Mouse (Mus musculus) heart, embryonic 12.5 days (tissue): ENCODE results near the gene Cadm2. TPM values are rescaled to one million over a fixed set of nuclear protein-coding genes. Genes with fewer than 3 reads are reported as not detected.

Experiments used
- ATAC-seq: fragments of 200-750 bp; cut with Nextera tagmentation; 2 replicates; pipeline ENCODE4 v1.8.0; 2017; ENCODE audit warnings: moderate TSS enrichment, moderate library complexity; ENCODE audit not compliant: insufficient number of reproducible peaks, low FRiP score
- H3K27ac ChIP-seq: fragments of 300-500 bp; sonication (generic); 2 replicates; pipeline ENCODE4 v1.5.1; 2016; ENCODE audit warnings: mild to moderate bottlenecking, moderate library complexity; ENCODE audit not compliant: poor library complexity, severe bottlenecking
- H3K27me3 ChIP-seq: fragments of 300-500 bp; sonication (generic); replicated peaks from 2 replicates; pipeline ENCODE4 v1.6.1; 2016; ENCODE audit warnings: mild to moderate bottlenecking, moderate library complexity
- H3K36me3 ChIP-seq: fragments of 300-500 bp; sonication (generic); 2 replicates; pipeline ENCODE4 v1.6.1; 2016; ENCODE audit warnings: mild to moderate bottlenecking, moderate library complexity
- H3K4me1 ChIP-seq: fragments of 300-500 bp; sonication (generic); replicated peaks from 2 replicates; pipeline ENCODE4 v1.6.1; 2016; ENCODE audit warnings: mild to moderate bottlenecking
- H3K4me2 ChIP-seq: fragments of 300-500 bp; sonication (generic); 2 replicates; pipeline ENCODE4 v1.6.1; 2016; ENCODE audit warnings: mild to moderate bottlenecking, moderate library complexity
- H3K4me3 ChIP-seq: fragments of 300-500 bp; sonication (generic); 2 replicates; pipeline ENCODE4 v1.5.1; 2016; ENCODE audit warnings: mild to moderate bottlenecking
- H3K9ac ChIP-seq: fragments of 300-500 bp; sonication (generic); 2 replicates; pipeline ENCODE4 v1.6.1; 2016; ENCODE audit warnings: mild to moderate bottlenecking, moderate library complexity
- H3K9me3 ChIP-seq: fragments of 300-500 bp; sonication (generic); replicated peaks from 2 replicates; pipeline ENCODE4 v1.6.1; 2016; ENCODE audit warnings: mild to moderate bottlenecking, moderate library complexity
- WGBS: fragments of 180-500 bp; shearing (Covaris S2); methylation state at CpG from one replicate; pipeline ENCODE4 v1.1.7; 2016; 5-methylcytosine and 5-hydroxymethylcytosine counted together
- polyA plus RNA-seq: library from polyadenylated mRNA; unstranded; fragments of >200 nt; fragmentation: Nextera tagmentation; extraction: Ambion mirVana; gene quantifications from 2 replicates; pipeline ENCODE4 v1.2.1, GENCODE M21; 2016

Gene Cadm2
- polyA plus RNA-seq, 1 experiment from 2014 or later = 0.26 TPM

GRCm38 (mm10) chr16:66936332-66936731, 684.4 kb downstream of the Cadm2 start:
- H3K36me3 ChIP-seq = no peaks in the 10 kb centered on the region
- 79% methylated on average over 6 of the region's 6 CpGs for WGBS
- H3K27ac ChIP-seq = no peak overlapping the region
- H3K4me2 ChIP-seq = no peak overlapping the region
- no peak overlapping the region for H3K9ac ChIP-seq
- H3K4me1 ChIP-seq = 0 out of 2 replicates have a peak, but pooled peaks cover 4% of the 10 kb centered on the region
- no peak overlapping the region for H3K4me3 ChIP-seq
- H3K9me3 ChIP-seq = no peaks in the 10 kb centered on the region
- H3K27me3 ChIP-seq = no peaks in the 10 kb centered on the region
- no peak for ATAC-seq

GRCm38 (mm10) chr16:66925517-66925916, 695.2 kb downstream of the Cadm2 start:
- Histone ChIP-seq H3K9ac (no peak overlapping the region), H3K27me3 (no peaks in the 10 kb centered on the region), H3K36me3 (no peaks in the 10 kb centered on the region), H3K27ac (no peak overlapping the region), H3K4me1 (no peaks in the 10 kb centered on the region), H3K4me2 (no peak overlapping the region), H3K4me3 (no peak overlapping the region), H3K9me3 (no peaks in the 10 kb centered on the region)
- WGBS = 61% methylated on average over 1 of the region's 1 CpGs
- ATAC-seq = no peak

- no peak overlapping the region for H3K4me2 ChIP-seq
These were observed 698.0 kb downstream of the Cadm2 start for GRCm38 (mm10) chr16:66922753-66923152.

GRCm38 (mm10) chr16:66921414-66921915, 699.2 kb downstream of the Cadm2 start:
- H3K4me1 ChIP-seq = no peaks in the 10 kb centered on the region
- H3K4me3 ChIP-seq = no peak overlapping the region
- H3K4me2 ChIP-seq = no peak overlapping the region
- no peak overlapping the region for H3K27ac ChIP-seq
- 85% methylated on average over 1 of the region's 1 CpGs for WGBS
- H3K36me3 ChIP-seq = no peaks in the 10 kb centered on the region
- no peak for ATAC-seq
- H3K9me3 ChIP-seq = no peaks in the 10 kb centered on the region
- no peaks in the 10 kb centered on the region for H3K27me3 ChIP-seq
- no peak overlapping the region for H3K9ac ChIP-seq

More at GRCm38 (mm10) chr16:66922753-66923152, 698.0 kb downstream of the Cadm2 start:
- no peaks in the 10 kb centered on the region for H3K4me1 ChIP-seq
- no peak overlapping the region for H3K27ac ChIP-seq
- no peak overlapping the region for H3K9ac ChIP-seq
- ATAC-seq = no peak
- H3K4me3 ChIP-seq = no peak overlapping the region
- H3K27me3 ChIP-seq = no peaks in the 10 kb centered on the region
- WGBS = 76% methylated on average over 2 of the region's 2 CpGs
- no peaks in the 10 kb centered on the region for H3K36me3 ChIP-seq
- H3K9me3 ChIP-seq = no peaks in the 10 kb centered on the region

- Histone ChIP-seq H3K4me3 (no peak overlapping the region), H3K4me1 (no peaks in the 10 kb centered on the region), H3K9me3 (no peaks in the 10 kb centered on the region), H3K36me3 (no peaks in the 10 kb centered on the region), H3K27ac (no peak overlapping the region), H3K27me3 (no peaks in the 10 kb centered on the region), H3K9ac (no peak overlapping the region), H3K4me2 (no peak overlapping the region)
- no peak for ATAC-seq
- WGBS = 89% methylated on average over 12 of the region's 12 CpGs
These were observed 700.8 kb downstream of the Cadm2 start for GRCm38 (mm10) chr16:66919889-66920402.

GRCm38 (mm10) chr16:66901801-66902200, 718.9 kb downstream of the Cadm2 start:
- H3K27me3 ChIP-seq = no peaks in the 10 kb centered on the region
- WGBS = 83% methylated on average over 3 of the region's 3 CpGs
- H3K9me3 ChIP-seq = no peaks in the 10 kb centered on the region
- no peak for ATAC-seq
- no peak overlapping the region for H3K27ac ChIP-seq
- no peaks in the 10 kb centered on the region for H3K36me3 ChIP-seq
- H3K4me1 ChIP-seq = no peaks in the 10 kb centered on the region
- no peak overlapping the region for H3K4me3 ChIP-seq
- H3K9ac ChIP-seq = no peak overlapping the region
- no peak overlapping the region for H3K4me2 ChIP-seq

- H3K4me3 ChIP-seq = no peak overlapping the region
- no peak overlapping the region for H3K9ac ChIP-seq
- ATAC-seq = no peak
- WGBS = 68% methylated on average over 4 of the region's 4 CpGs
- H3K27ac ChIP-seq = no peak overlapping the region
- no peak overlapping the region for H3K4me2 ChIP-seq
- no peaks in the 10 kb centered on the region for H3K9me3 ChIP-seq
- no peaks in the 10 kb centered on the region for H3K4me1 ChIP-seq
- H3K27me3 ChIP-seq = no peaks in the 10 kb centered on the region
- H3K36me3 ChIP-seq = no peaks in the 10 kb centered on the region
These were observed 720.0 kb downstream of the Cadm2 start for GRCm38 (mm10) chr16:66900664-66901063.

- H3K27me3 ChIP-seq = no peaks in the 10 kb centered on the region
- no peak overlapping the region for H3K27ac ChIP-seq
- no peak overlapping the region for H3K9ac ChIP-seq
- 79% methylated on average over 6 of the region's 6 CpGs for WGBS
- no peak overlapping the region for H3K4me3 ChIP-seq
- no peak for ATAC-seq
- no peaks in the 10 kb centered on the region for H3K36me3 ChIP-seq
- H3K4me1 ChIP-seq = no peaks in the 10 kb centered on the region
- H3K4me2 ChIP-seq = no peak overlapping the region
- H3K9me3 ChIP-seq = no peaks in the 10 kb centered on the region
These were observed 728.3 kb downstream of the Cadm2 start for GRCm38 (mm10) chr16:66892359-66892758.

- Histone ChIP-seq H3K4me2 (no peak overlapping the region), H3K27ac (no peak overlapping the region), H3K9ac (no peak overlapping the region), H3K4me1 (no peaks in the 10 kb centered on the region), H3K27me3 (no peaks in the 10 kb centered on the region), H3K36me3 (no peaks in the 10 kb centered on the region), H3K4me3 (no peak overlapping the region), H3K9me3 (no peaks in the 10 kb centered on the region)
- no peak for ATAC-seq
- WGBS = 66% methylated on average over 6 of the region's 6 CpGs
These were observed 729.0 kb downstream of the Cadm2 start for GRCm38 (mm10) chr16:66891559-66892247.

- 84% methylated on average over 8 of the region's 8 CpGs for WGBS
- Histone ChIP-seq H3K4me2 (no peak overlapping the region), H3K9ac (no peak overlapping the region), H3K27ac (no peak overlapping the region), H3K9me3 (no peaks in the 10 kb centered on the region), H3K4me1 (no peaks in the 10 kb centered on the region), H3K4me3 (no peak overlapping the region), H3K27me3 (no peaks in the 10 kb centered on the region), H3K36me3 (no peaks in the 10 kb centered on the region)
- no peak for ATAC-seq
These were observed 730.8 kb downstream of the Cadm2 start for GRCm38 (mm10) chr16:66889907-66890306.

- H3K36me3 ChIP-seq = no peaks in the 10 kb centered on the region
- no peaks in the 10 kb centered on the region for H3K4me1 ChIP-seq
- H3K9me3 ChIP-seq = no peaks in the 10 kb centered on the region
- no peak overlapping the region for H3K4me2 ChIP-seq
- no peak overlapping the region for H3K4me3 ChIP-seq
- H3K9ac ChIP-seq = no peak overlapping the region
- no peaks in the 10 kb centered on the region for H3K27me3 ChIP-seq
- no peak for ATAC-seq
- H3K27ac ChIP-seq = no peak overlapping the region
- 52% methylated on average over 3 of the region's 3 CpGs for WGBS
These were observed 738.1 kb downstream of the Cadm2 start for GRCm38 (mm10) chr16:66882597-66882996.

GRCm38 (mm10) chr16:66871201-66871600, 749.5 kb downstream of the Cadm2 start:
- WGBS = 71% methylated on average over 3 of the region's 3 CpGs
- no peak overlapping the region for H3K27ac ChIP-seq
- no peaks in the 10 kb centered on the region for H3K9me3 ChIP-seq
- no peak overlapping the region for H3K4me3 ChIP-seq
- H3K4me1 ChIP-seq = no peaks in the 10 kb centered on the region
- H3K27me3 ChIP-seq = no peaks in the 10 kb centered on the region
- no peak for ATAC-seq
- no peak overlapping the region for H3K4me2 ChIP-seq
- no peak overlapping the region for H3K9ac ChIP-seq
- no peaks in the 10 kb centered on the region for H3K36me3 ChIP-seq
